Comparison of ENCODE assay signal across 8 mouse cellular contexts in the genomic region with DNA sequence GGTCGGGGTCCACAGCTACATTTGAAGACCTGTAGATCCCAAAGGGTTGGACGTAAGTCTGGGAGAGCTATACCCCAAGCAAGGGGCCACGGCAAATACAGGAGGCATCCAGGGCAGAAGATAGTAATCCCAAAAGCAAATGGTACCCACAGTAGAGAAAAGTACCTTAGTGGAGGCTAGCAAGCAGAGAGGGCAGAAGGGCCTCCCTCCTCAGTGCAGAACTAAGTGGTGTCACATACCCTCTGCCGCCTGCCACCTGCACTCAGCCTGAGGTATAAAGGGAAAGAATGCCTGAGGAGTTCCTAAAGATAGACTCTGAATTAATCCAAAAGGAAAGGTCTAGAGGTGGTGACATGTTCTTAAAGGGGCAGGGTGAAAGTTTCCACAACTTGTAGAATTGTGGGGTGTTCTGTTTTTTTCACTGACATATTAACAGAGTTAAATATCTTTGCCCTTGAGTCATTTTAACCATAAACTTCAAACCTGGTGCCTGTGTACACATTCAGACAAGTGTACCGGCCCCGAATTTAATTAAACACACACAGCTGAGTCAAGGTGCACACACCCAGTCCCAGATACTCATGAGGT. TPM values are rescaled to one million over a fixed set of nuclear protein-coding genes. Genes with fewer than 3 reads are reported as not detected.
DNase-seq lines count a peak whose midpoint lies in the region; ATAC-seq and TF ChIP-seq lines count a peak whose summit lies in the region.

No protein-coding gene starts in this region.

- peaks cover 23% of the 10 kb centered on the region for H3K4me1 ChIP-seq in kidney, embryonic 14.5 days (ENCODE audit: control insufficient read depth, insufficient read depth, low read length)
- H3K4me1 ChIP-seq in heart, embryonic 13.5 days = peaks cover 44% of the 10 kb centered on the region
- peaks cover 62% of the 10 kb centered on the region for H3K4me1 ChIP-seq in limb, embryonic 13.5 days
- peaks cover 16% of the 10 kb centered on the region for H3K4me1 ChIP-seq in olfactory bulb, adult 2 months (ENCODE audit: control insufficient read depth, insufficient read depth, low read length)

- ATAC-seq in kidney, embryonic 14.5 days (ENCODE audit: low FRiP score, low TSS enrichment) = no peak
- ATAC-seq in heart, embryonic 13.5 days (ENCODE audit: extremely low read depth, insufficient number of reproducible peaks, low FRiP score, low TSS enrichment) = no peak
- ATAC-seq in limb, embryonic 13.5 days (ENCODE audit: low FRiP score, low read depth) = no peak
- no peak for ATAC-seq in monocyte, adult 5-6 weeks (replicated peaks; ENCODE audit: insufficient number of reproducible peaks, low FRiP score, low TSS enrichment, poor library complexity, severe bottlenecking)

- H3K9ac ChIP-seq in kidney, embryonic 14.5 days (ENCODE audit: low read depth, low read length) = peak overlapping the region; percentile 70; the same call in 1 of the 2 replicates
- H3K9ac ChIP-seq in heart, embryonic 13.5 days = peak overlapping the region; percentile 83
- H3K9ac ChIP-seq in limb, embryonic 13.5 days = peak overlapping the region; percentile 69; the same call in 1 of the 2 replicates

- H3K27me3 ChIP-seq in kidney, embryonic 14.5 days (ENCODE audit: control insufficient read depth, insufficient read depth, low read length) = no peaks in the 10 kb centered on the region
- H3K27me3 ChIP-seq in heart, embryonic 13.5 days (replicated peaks) = no peaks in the 10 kb centered on the region
- H3K27me3 ChIP-seq in limb, embryonic 13.5 days = no peaks in the 10 kb centered on the region

- H3K4me2 ChIP-seq in kidney, embryonic 14.5 days (replicated peaks; ENCODE audit: low read depth, low read length) = no peak overlapping the region; the same call in 1 of the 2 replicates
- peak overlapping the region; percentile 75 for H3K4me2 ChIP-seq in heart, embryonic 13.5 days
- H3K4me2 ChIP-seq in limb, embryonic 13.5 days (replicated peaks) = peak overlapping the region; percentile 67

- TF ChIP-seq POLR2A in olfactory bulb, adult 2 months (IDR thresholded peaks at IDR 0.05; ENCODE audit: insufficient read depth, low read depth, low read length) = no peak

- TF ChIP-seq CTCF in olfactory bulb, adult 2 months (IDR thresholded peaks at IDR 0.05; ENCODE audit: insufficient read depth, low read depth, low read length) = no peak

- no peak for DNase-seq in kidney, postnatal 36 days
- DNase-seq in left cerebral cortex, postnatal 25 days (ENCODE audit: low spot score in 2 of 2) = no peak
- no peak for DNase-seq in frontal cortex, postnatal 36 days (ENCODE audit: low spot score in 2 of 2)

- no peaks in the 10 kb centered on the region for H3K9me3 ChIP-seq in kidney, embryonic 14.5 days (ENCODE audit: control insufficient read depth, low read length)
- H3K9me3 ChIP-seq in heart, embryonic 13.5 days = no peaks in the 10 kb centered on the region
- no peaks in the 10 kb centered on the region for H3K9me3 ChIP-seq in limb, embryonic 13.5 days

- WGBS in kidney, embryonic 14.5 days = 54% methylated on average over 6 of the region's 6 CpGs
- WGBS in heart, embryonic 13.5 days = 49% methylated on average over 6 of the region's 6 CpGs
- WGBS in limb, embryonic 13.5 days = 44% methylated on average over 6 of the region's 6 CpGs
- 62% methylated on average over 6 of the region's 6 CpGs for WGBS in olfactory bulb, adult 2 months

- H3K27ac ChIP-seq in kidney, embryonic 14.5 days (ENCODE audit: low read depth, low read length) = peak overlapping the region; percentile 100
- peak overlapping the region; percentile 98 for H3K27ac ChIP-seq in heart, embryonic 13.5 days (replicated peaks)
- H3K27ac ChIP-seq in limb, embryonic 13.5 days = peak overlapping the region; percentile 100
- H3K27ac ChIP-seq in olfactory bulb, adult 2 months (ENCODE audit: insufficient read depth, low read depth, low read length) = peak overlapping the region; percentile 65; the same call in 1 of the 2 replicates

- no peak overlapping the region for H3K4me3 ChIP-seq in kidney, embryonic 14.5 days (ENCODE audit: low read length)
- peak overlapping the region; percentile 46 for H3K4me3 ChIP-seq in heart, embryonic 13.5 days
- no peak overlapping the region for H3K4me3 ChIP-seq in limb, embryonic 13.5 days
- no peak overlapping the region for H3K4me3 ChIP-seq in olfactory bulb, adult 2 months (ENCODE audit: insufficient read depth, low read depth, low read length)

- H3K36me3 ChIP-seq in kidney, embryonic 14.5 days (ENCODE audit: control insufficient read depth, insufficient read depth, low read length) = no peaks in the 10 kb centered on the region
- no peaks in the 10 kb centered on the region for H3K36me3 ChIP-seq in heart, embryonic 13.5 days
- H3K36me3 ChIP-seq in limb, embryonic 13.5 days = no peaks in the 10 kb centered on the region

- intact Hi-C loops in left cerebral cortex, postnatal 25 days (cut with DNase I) = no loop called here

RNA-seq across cellular contexts. Expression of a gene that starts 21.0 kb away (rescaled TPM):
- 448 and 806 TPM in 2 replicates for polyA plus RNA-seq in kidney, embryonic 14.5 days (2014; fragmentation: Nextera tagmentation; extraction: Ambion mirVana)
- polyA plus RNA-seq in heart, embryonic 13.5 days (2015; fragmentation: Nextera tagmentation; extraction: Ambion mirVana) = 468 and 480 TPM in 2 replicates
- 754 and 779 TPM in 2 replicates for polyA plus RNA-seq in limb, embryonic 13.5 days (2015; fragmentation: Nextera tagmentation; extraction: Ambion mirVana)
- 216 and 232 TPM in 2 replicates for polyA plus RNA-seq in olfactory bulb, adult 2 months (2012; ENCODE audit: insufficient read depth, insufficient read length, low replicate concordance, missing spikeins)
- 100 to 1,000 TPM; 275 to 288 TPM for total RNA-seq in left cerebral cortex, postnatal 25 days (2021)
- 69.3 to 109 TPM (median 72.0 TPM) in 3 replicates for total RNA-seq in monocyte, adult 5-6 weeks (2017)
